Mouse (Mus musculus) cortical plate, adult 2 months (tissue): ENCODE results near the gene Exoc4.

Experiments
- CTCF ChIP-seq: fragments of 200-500 bp; IDR thresholded peaks from 2 replicates; pipeline ENCODE4 v1.5.1; 2011; ENCODE audit warnings: mild to moderate bottlenecking, control low read depth, low read length; ENCODE audit not compliant: insufficient read depth; ENCODE audit errors: extremely low read depth
- POLR2A ChIP-seq: fragments of 200-500 bp; IDR thresholded peaks from 2 replicates; pipeline ENCODE4 v1.6.1; 2011; ENCODE audit warnings: mild to moderate bottlenecking, low read length, control low read depth; ENCODE audit not compliant: insufficient read depth; ENCODE audit errors: extremely low read depth

DNA sequence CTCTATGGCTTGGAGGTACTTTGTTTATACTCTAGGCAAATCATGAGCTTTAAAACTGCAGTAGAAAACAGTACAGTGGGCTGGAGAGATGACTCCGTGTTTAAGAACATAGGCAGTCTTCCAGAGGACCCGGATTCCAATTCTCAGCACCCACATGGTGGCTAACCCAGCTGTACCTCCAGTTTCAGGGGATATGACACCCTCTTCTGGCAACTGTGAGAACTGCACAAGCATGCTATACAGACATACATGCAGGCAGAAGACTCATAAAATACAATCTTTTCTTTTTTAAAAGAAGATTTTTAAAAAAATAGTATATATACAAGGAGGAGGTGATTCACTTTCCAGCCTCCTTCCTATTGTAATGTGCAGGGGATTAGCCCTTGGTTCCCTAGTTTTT is 701.2 kb downstream of the Exoc4 start:
- no peak for TF ChIP-seq CTCF
- no peak for TF ChIP-seq POLR2A
